Mouse (Mus musculus) kidney, adult 8-10 months (tissue): Measurements from ENCODE around the gene Wdr31.

Experiments used
- DNase-seq, 2 experiments: peaks; one replicate each; pipeline ENCODE4 v3.0.0; 2022

Wdr31 gene

GRCm38 (mm10) chr4:62439793-62440192 is 30.9 kb downstream of the Wdr31 start:
- no peak for DNase-seq

GRCm38 (mm10) chr4:62437871-62438270 is 32.8 kb downstream of the Wdr31 start:
- DNase-seq, result peak; percentile 80 to 87

- DNase-seq, result no peak
Measured at GRCm38 (mm10) chr4:62437256-62437778, 33.4 kb downstream of the Wdr31 start.

GRCm38 (mm10) chr4:62435081-62435480 is 35.6 kb downstream of the Wdr31 start, which contains the start of gene Rnf183:
TSS of gene Rnf183 (minus strand) at chr4:62435252.
- peak; percentile 63 to 75 for DNase-seq

GRCm38 (mm10) chr4:62433939-62434870 is 36.5 kb downstream of the Wdr31 start:
- peak; percentile 55 to 66 for DNase-seq

GRCm38 (mm10) chr4:62431522-62431921 is 39.2 kb downstream of the Wdr31 start:
- DNase-seq, result no peak

GRCm38 (mm10) chr4:62430678-62431077 is 40.0 kb downstream of the Wdr31 start:
- DNase-seq, result no peak

GRCm38 (mm10) chr4:62429616-62430015 is 41.1 kb downstream of the Wdr31 start:
- DNase-seq, result no peak

- no peak for DNase-seq
Measured at GRCm38 (mm10) chr4:62427978-62428758, 42.5 kb downstream of the Wdr31 start.

GRCm38 (mm10) chr4:62425891-62426290 is 44.8 kb downstream of the Wdr31 start:
- no peak for DNase-seq

- no peak for DNase-seq
Measured at GRCm38 (mm10) chr4:62419091-62419490, 51.6 kb downstream of the Wdr31 start.

GRCm38 (mm10) chr4:62418448-62418847 is 52.2 kb downstream of the Wdr31 start:
- no peak for DNase-seq

GRCm38 (mm10) chr4:62411606-62412005 is 59.1 kb downstream of the Wdr31 start:
- DNase-seq, result no peak

GRCm38 (mm10) chr4:62410325-62410724 is 60.4 kb downstream of the Wdr31 start:
- DNase-seq, result no peak

- DNase-seq, result no peak
Measured at GRCm38 (mm10) chr4:62409615-62410014, 61.1 kb downstream of the Wdr31 start.

- DNase-seq, result peak; percentile 99
Measured at GRCm38 (mm10) chr4:62408601-62409282, 62.0 kb downstream of the Wdr31 start, which contains the start of the genes Cdc26 and Prpf4. TSS of gene Cdc26 (minus strand) at chr4:62408642. TSS of gene Prpf4 (plus strand) at chr4:62408797.

- DNase-seq, result peak; percentile 53 to 70
Measured at GRCm38 (mm10) chr4:62407730-62408582, 62.7 kb downstream of the Wdr31 start.

- no peak for DNase-seq
Measured at GRCm38 (mm10) chr4:62406133-62406532, 64.6 kb downstream of the Wdr31 start.

GRCm38 (mm10) chr4:62398956-62399355 is 71.7 kb downstream of the Wdr31 start:
- no peak for DNase-seq
